Mouse (Mus musculus): Measurements from ENCODE around the gene Krt222. TPM values are rescaled to one million over a fixed set of nuclear protein-coding genes. Genes with fewer than 3 reads are reported as not detected.

Gene Krt222
- total and polyA plus RNA-seq, 3 experiments, result 0.05 TPM; not detected in 2

GRCm38 (mm10) chr11:99221811-99222210 lies 22.1 kb downstream of the Krt222 start:
- TF ChIP-seq CTCF (IDR thresholded peaks at IDR 0.05; ENCODE audit: low read depth, low read length) (no peak), TAL1 (conservative IDR thresholded peaks at IDR 0.05; ENCODE audit: low read depth, low read length) (no peak), GATA2 (IDR thresholded peaks at IDR 0.05; ENCODE audit: borderline replicate concordance, low read depth, low read length) (no peak), POLR2AphosphoS5 (IDR thresholded peaks at IDR 0.05; ENCODE audit: insufficient replicate concordance, low read depth, low read length) (no peak), GATA1 (IDR thresholded peaks at IDR 0.05; ENCODE audit: borderline replicate concordance, low read length) (no peak)
- no peak overlapping the region for H3K4me3 ChIP-seq (ENCODE audit: low read depth, low read length)
- no peaks in the 10 kb centered on the region for H3K27me3 ChIP-seq (ENCODE audit: insufficient read depth, low read length)
- peaks cover 21% of the 10 kb centered on the region for H3K4me1 ChIP-seq (ENCODE audit: insufficient read depth, low read depth, low read length)
- DNase-seq (ENCODE audit: low spot score) (no peak), ATAC-seq (ENCODE audit: extremely low read depth, insufficient number of reproducible peaks, low FRiP score, poor library complexity, severe bottlenecking) (no peak)
- H3K36me3 ChIP-seq (replicated peaks), result peaks cover 93% of the 10 kb centered on the region
- no peaks in the 10 kb centered on the region for H3K9me3 ChIP-seq (replicated peaks)

GRCm38 (mm10) chr11:99217248-99217986 lies 26.5 kb downstream of the Krt222 start:
- peaks cover 13% of the 10 kb centered on the region for H3K4me1 ChIP-seq (ENCODE audit: insufficient read depth, low read depth, low read length)

GRCm38 (mm10) chr11:99216181-99216580 lies 27.7 kb downstream of the Krt222 start:
- no peaks in the 10 kb centered on the region for H3K9me3 ChIP-seq (replicated peaks)
- no peak overlapping the region for H3K4me3 ChIP-seq (ENCODE audit: low read depth, low read length)
- H3K4me1 ChIP-seq (ENCODE audit: insufficient read depth, low read depth, low read length), result peaks cover 11% of the 10 kb centered on the region
- no peak for DNase-seq (ENCODE audit: low spot score)
- no peak for ATAC-seq (ENCODE audit: extremely low read depth, insufficient number of reproducible peaks, low FRiP score, poor library complexity, severe bottlenecking)
- H3K36me3 ChIP-seq (replicated peaks), result peaks cover 95% of the 10 kb centered on the region
- no peaks in the 10 kb centered on the region for H3K27me3 ChIP-seq (ENCODE audit: insufficient read depth, low read length)
- TF ChIP-seq GATA2 (IDR thresholded peaks at IDR 0.05; ENCODE audit: borderline replicate concordance, low read depth, low read length) (no peak), TAL1 (conservative IDR thresholded peaks at IDR 0.05; ENCODE audit: low read depth, low read length) (no peak), POLR2AphosphoS5 (IDR thresholded peaks at IDR 0.05; ENCODE audit: insufficient replicate concordance, low read depth, low read length) (no peak), CTCF (IDR thresholded peaks at IDR 0.05; ENCODE audit: low read depth, low read length) (no peak), GATA1 (IDR thresholded peaks at IDR 0.05; ENCODE audit: borderline replicate concordance, low read length) (no peak)

More at GRCm38 (mm10) chr11:99217248-99217986, 26.5 kb downstream of the Krt222 start:
- H3K27me3 ChIP-seq (ENCODE audit: insufficient read depth, low read length), result no peaks in the 10 kb centered on the region
- no peak for ATAC-seq (ENCODE audit: extremely low read depth, insufficient number of reproducible peaks, low FRiP score, poor library complexity, severe bottlenecking)
- no peaks in the 10 kb centered on the region for H3K9me3 ChIP-seq (replicated peaks)
- H3K36me3 ChIP-seq (replicated peaks), result peaks cover 94% of the 10 kb centered on the region
- no peak for DNase-seq (ENCODE audit: low spot score)
- no peak for TF ChIP-seq GATA1 (IDR thresholded peaks at IDR 0.05; ENCODE audit: borderline replicate concordance, low read length)
- TF ChIP-seq POLR2AphosphoS5 (IDR thresholded peaks at IDR 0.05; ENCODE audit: insufficient replicate concordance, low read depth, low read length), result no peak
- TF ChIP-seq GATA2 (IDR thresholded peaks at IDR 0.05; ENCODE audit: borderline replicate concordance, low read depth, low read length), result no peak
- no peak for TF ChIP-seq CTCF (IDR thresholded peaks at IDR 0.05; ENCODE audit: low read depth, low read length)
- no peak for TF ChIP-seq TAL1 (conservative IDR thresholded peaks at IDR 0.05; ENCODE audit: low read depth, low read length)
- no peak overlapping the region for H3K4me3 ChIP-seq (ENCODE audit: low read depth, low read length)

GRCm38 (mm10) chr11:99212693-99213092 lies 31.2 kb downstream of the Krt222 start:
- ATAC-seq (ENCODE audit: extremely low read depth, insufficient number of reproducible peaks, low FRiP score, poor library complexity, severe bottlenecking) (no peak), DNase-seq (ENCODE audit: low spot score) (no peak)
- H3K9me3 ChIP-seq (replicated peaks), result no peaks in the 10 kb centered on the region
- H3K36me3 ChIP-seq (replicated peaks), result peaks cover 90% of the 10 kb centered on the region
- H3K4me3 ChIP-seq (ENCODE audit: low read depth, low read length), result no peak overlapping the region
- TF ChIP-seq GATA2 (IDR thresholded peaks at IDR 0.05; ENCODE audit: borderline replicate concordance, low read depth, low read length) (no peak), CTCF (IDR thresholded peaks at IDR 0.05; ENCODE audit: low read depth, low read length) (no peak), POLR2AphosphoS5 (IDR thresholded peaks at IDR 0.05; ENCODE audit: insufficient replicate concordance, low read depth, low read length) (no peak), GATA1 (IDR thresholded peaks at IDR 0.05; ENCODE audit: borderline replicate concordance, low read length) (no peak), TAL1 (conservative IDR thresholded peaks at IDR 0.05; ENCODE audit: low read depth, low read length) (no peak)
- H3K4me1 ChIP-seq (ENCODE audit: insufficient read depth, low read depth, low read length), result peaks cover 14% of the 10 kb centered on the region
- H3K27me3 ChIP-seq (ENCODE audit: insufficient read depth, low read length), result no peaks in the 10 kb centered on the region

DNA sequence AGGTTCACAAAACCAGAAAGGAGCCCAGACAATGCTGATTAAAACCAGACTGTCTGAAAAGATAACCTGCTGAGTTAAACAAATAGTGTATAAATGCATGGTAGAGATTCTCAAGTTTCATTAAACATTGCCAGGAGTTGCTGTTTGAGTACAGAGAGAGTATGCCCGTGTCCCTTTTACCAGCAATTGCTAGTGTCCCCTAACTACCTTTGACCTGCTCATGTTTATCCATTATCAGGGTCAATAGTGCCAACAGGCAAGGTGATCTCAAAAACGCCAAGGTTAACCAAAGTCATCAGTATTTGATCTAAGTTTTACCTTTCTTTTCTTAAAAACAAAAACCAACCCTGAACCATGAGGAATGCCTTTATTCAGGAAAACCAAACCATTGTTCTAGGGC lies 31.9 kb downstream of the Krt222 start:
- no peak for ATAC-seq (ENCODE audit: extremely low read depth, insufficient number of reproducible peaks, low FRiP score, poor library complexity, severe bottlenecking)
- TF ChIP-seq GATA1 (IDR thresholded peaks at IDR 0.05; ENCODE audit: borderline replicate concordance, low read length) (no peak), GATA2 (IDR thresholded peaks at IDR 0.05; ENCODE audit: borderline replicate concordance, low read depth, low read length) (no peak), TAL1 (conservative IDR thresholded peaks at IDR 0.05; ENCODE audit: low read depth, low read length) (no peak), CTCF (IDR thresholded peaks at IDR 0.05; ENCODE audit: low read depth, low read length) (no peak), POLR2AphosphoS5 (IDR thresholded peaks at IDR 0.05; ENCODE audit: insufficient replicate concordance, low read depth, low read length) (no peak)
- DNase-seq (ENCODE audit: low spot score), result no peak

GRCm38 (mm10) chr11:99208105-99208669 lies 35.7 kb downstream of the Krt222 start:
- H3K9me3 ChIP-seq (replicated peaks), result no peaks in the 10 kb centered on the region
- H3K4me3 ChIP-seq (ENCODE audit: low read depth, low read length), result no peak overlapping the region
- no peak for DNase-seq (ENCODE audit: low spot score)
- peaks cover 47% of the 10 kb centered on the region for H3K36me3 ChIP-seq (replicated peaks)
- TF ChIP-seq POLR2AphosphoS5 (IDR thresholded peaks at IDR 0.05; ENCODE audit: insufficient replicate concordance, low read depth, low read length), result no peak
- no peak for TF ChIP-seq TAL1 (conservative IDR thresholded peaks at IDR 0.05; ENCODE audit: low read depth, low read length)
- TF ChIP-seq GATA2 (IDR thresholded peaks at IDR 0.05; ENCODE audit: borderline replicate concordance, low read depth, low read length), result no peak
- no peak for TF ChIP-seq CTCF (IDR thresholded peaks at IDR 0.05; ENCODE audit: low read depth, low read length)
- TF ChIP-seq GATA1 (IDR thresholded peaks at IDR 0.05; ENCODE audit: borderline replicate concordance, low read length), result no peak
- ATAC-seq (ENCODE audit: extremely low read depth, insufficient number of reproducible peaks, low FRiP score, poor library complexity, severe bottlenecking), result no peak
- H3K4me1 ChIP-seq (ENCODE audit: insufficient read depth, low read depth, low read length), result peaks cover 19% of the 10 kb centered on the region
- no peaks in the 10 kb centered on the region for H3K27me3 ChIP-seq (ENCODE audit: insufficient read depth, low read length)

More for the DNA sequence above, 31.9 kb downstream of the Krt222 start:
- Histone ChIP-seq H3K9me3 (replicated peaks) (no peaks in the 10 kb centered on the region), H3K36me3 (replicated peaks) (peaks cover 82% of the 10 kb centered on the region), H3K4me3 (ENCODE audit: low read depth, low read length) (no peak overlapping the region), H3K27me3 (ENCODE audit: insufficient read depth, low read length) (no peaks in the 10 kb centered on the region), H3K4me1 (ENCODE audit: insufficient read depth, low read depth, low read length) (peaks cover 13% of the 10 kb centered on the region)

Data from G1E (cell line).